Mouse (Mus musculus) MEL (cell line): ENCODE results near the gene Chp1. TPM values are rescaled to one million over a fixed set of nuclear protein-coding genes. Genes with fewer than 3 reads are reported as not detected.

ENCODE experiments used
- DNase-seq: peaks from one replicate; pipeline ENCODE4 v3.0.0; 2011; ENCODE audit warnings: low read depth, low spot score
- H3K27ac ChIP-seq: 2 replicates; pipeline ENCODE4 v1.5.1; 2012; ENCODE audit warnings: low read depth, mild to moderate bottlenecking, control low read depth, low read length, moderate library complexity; ENCODE audit not compliant: control insufficient read depth
- H3K27me3 ChIP-seq, 2 experiments: fragments of 150-350 bp in 1 of 2; sonication (generic) in 1 of 2; 2 replicates each; pipeline ENCODE4 v1.6.1; 2012; ENCODE audit warnings: low read length in 2 of 2, mild to moderate bottlenecking in 2 of 2, improper control_type of control experiment in 1 of 2, moderate library complexity in 1 of 2; ENCODE audit not compliant: insufficient read depth in 2 of 2, control insufficient read depth in 1 of 2
- H3K36me3 ChIP-seq, 2 experiments: 2 replicates each; pipeline ENCODE4 v1.6.1; 2012 to 2014; ENCODE audit warnings: low read length in 2 of 2, improper control_type of control experiment in 1 of 2, inconsistent platforms in 1 of 2, mild to moderate bottlenecking in 1 of 2; ENCODE audit not compliant: insufficient read depth in 2 of 2, control insufficient read depth in 1 of 2
- H3K4me1 ChIP-seq, 2 experiments: fragments of 150-350 bp in 1 of 2; sonication (generic) in 1 of 2; 2 replicates each; pipeline ENCODE4 v1.6.1; 2012; ENCODE audit warnings: low read length in 2 of 2, improper control_type of control experiment in 1 of 2, mild to moderate bottlenecking in 1 of 2; ENCODE audit not compliant: insufficient read depth in 2 of 2, control insufficient read depth in 1 of 2
- H3K4me3 ChIP-seq, 2 experiments: fragments of 150-350 bp in 1 of 2; sonication (generic) in 1 of 2; 2 replicates each; pipeline ENCODE4 v1.5.1; 2012; ENCODE audit warnings: low read depth in 2 of 2, low read length in 2 of 2, mild to moderate bottlenecking in 2 of 2, moderate library complexity in 2 of 2, control low read depth in 1 of 2, improper control_type of control experiment in 1 of 2; ENCODE audit not compliant: control insufficient read depth in 1 of 2, insufficient read depth in 1 of 2
- H3K79me2 ChIP-seq: 2 replicates; pipeline ENCODE4 v1.6.1; 2012; ENCODE audit warnings: mild to moderate bottlenecking, low read length, moderate library complexity; ENCODE audit not compliant: control insufficient read depth, poor library complexity, insufficient read depth
- H3K9ac ChIP-seq: 2 replicates; pipeline ENCODE4 v1.6.1; 2012; ENCODE audit warnings: low read depth, mild to moderate bottlenecking, control low read depth, low read length, moderate library complexity; ENCODE audit not compliant: control insufficient read depth, poor library complexity, severe bottlenecking
- H3K9me3 ChIP-seq: fragments of 150-350 bp; sonication (generic); replicated peaks from 2 replicates; pipeline ENCODE4 v1.6.1; 2012; ENCODE audit warnings: mild to moderate bottlenecking, low read length, improper control_type of control experiment, moderate library complexity; ENCODE audit not compliant: insufficient read depth
- BHLHE40 ChIP-seq: IDR thresholded peaks from 2 replicates; pipeline ENCODE4 v1.6.1; 2012; ENCODE audit warnings: low read depth, mild to moderate bottlenecking, inconsistent platforms, low read length, improper control_type of control experiment, borderline replicate concordance
- CHD1 ChIP-seq: IDR thresholded peaks from 2 replicates; pipeline ENCODE4 v1.6.1; 2012; ENCODE audit warnings: low read depth, mild to moderate bottlenecking, inconsistent platforms, low read length, improper control_type of control experiment
- CTCF ChIP-seq, 3 experiments: IDR thresholded peaks in 2 of 3; conservative IDR thresholded peaks in 1 of 3; 2 replicates each; pipeline ENCODE4 v1.5.1; 2011 to 2012; ENCODE audit warnings: low read length in 3 of 3, low read depth in 2 of 3, mild to moderate bottlenecking in 2 of 3, improper control_type of control experiment in 1 of 3, inconsistent platforms in 1 of 3, mixed read lengths in 1 of 3, moderate library complexity in 1 of 3; ENCODE audit not compliant: control insufficient read depth in 1 of 3, insufficient read depth in 1 of 3, poor library complexity in 1 of 3, severe bottlenecking in 1 of 3
- E2F4 ChIP-seq: IDR thresholded peaks from 2 replicates; pipeline ENCODE4 v1.6.1; 2011; ENCODE audit warnings: low read depth, low read length, improper control_type of control experiment, borderline replicate concordance
- ELF1 ChIP-seq: IDR thresholded peaks from 2 replicates; pipeline ENCODE4 v1.6.1; 2014; ENCODE audit warnings: low read depth, mild to moderate bottlenecking, inconsistent platforms, low read length, improper control_type of control experiment, moderate library complexity
- EP300 ChIP-seq, 2 experiments: IDR thresholded peaks; 2 replicates each; pipeline ENCODE4 v1.6.1; 2011; ENCODE audit warnings: improper control_type of control experiment in 2 of 2, low read length in 2 of 2, low read depth in 1 of 2, mild to moderate bottlenecking in 1 of 2
- ETS1 ChIP-seq: IDR thresholded peaks from 2 replicates; pipeline ENCODE4 v1.6.1; 2012; ENCODE audit warnings: low read depth, mild to moderate bottlenecking, inconsistent platforms, low read length, improper control_type of control experiment, moderate library complexity
- GABPA ChIP-seq: IDR thresholded peaks from 2 replicates; pipeline ENCODE4 v1.6.1; 2012; ENCODE audit warnings: low read depth, mild to moderate bottlenecking, inconsistent platforms, low read length, improper control_type of control experiment, moderate library complexity
- GATA1 ChIP-seq: IDR thresholded peaks from 2 replicates; pipeline ENCODE4 v1.6.1; 2011; ENCODE audit warnings: low read depth, low read length, improper control_type of control experiment
- JUND ChIP-seq: IDR thresholded peaks from 2 replicates; pipeline ENCODE4 v1.6.1; 2011; ENCODE audit warnings: low read depth, mild to moderate bottlenecking, improper control_type of control experiment, low read length
- KAT2A ChIP-seq: conservative IDR thresholded peaks from 2 replicates; pipeline ENCODE4 v1.6.1; 2012; ENCODE audit warnings: low read depth, low read length, improper control_type of control experiment, inconsistent platforms
- MAFK ChIP-seq: IDR thresholded peaks from 2 replicates; pipeline ENCODE4 v1.6.1; 2011; ENCODE audit warnings: low read depth, mild to moderate bottlenecking, low read length, improper control_type of control experiment, borderline replicate concordance
- MAX ChIP-seq: IDR thresholded peaks from 2 replicates; pipeline ENCODE4 v1.6.1; 2011; ENCODE audit warnings: low read length, improper control_type of control experiment
- MAZ ChIP-seq: IDR thresholded peaks from 2 replicates; pipeline ENCODE4 v1.6.1; 2012; ENCODE audit warnings: low read depth, mild to moderate bottlenecking, inconsistent platforms, low read length, improper control_type of control experiment
- MEF2A ChIP-seq: IDR thresholded peaks from 2 replicates; pipeline ENCODE4 v1.6.1; 2014; ENCODE audit warnings: low read depth, mild to moderate bottlenecking, inconsistent platforms, low read length, improper control_type of control experiment; ENCODE audit not compliant: poor library complexity, insufficient replicate concordance, severe bottlenecking; ENCODE audit errors: extremely low read depth
- MXI1 ChIP-seq: IDR thresholded peaks from 2 replicates; pipeline ENCODE4 v1.6.1; 2011; ENCODE audit warnings: mild to moderate bottlenecking, low read depth, low read length, improper control_type of control experiment
- MYC ChIP-seq: IDR thresholded peaks from 2 replicates; pipeline ENCODE4 v1.6.1; 2011; ENCODE audit warnings: low read depth, mild to moderate bottlenecking, low read length, improper control_type of control experiment, moderate library complexity
- POLR2A ChIP-seq, 2 experiments: IDR thresholded peaks; 2 replicates each; pipeline ENCODE4 v1.6.1; 2011 to 2012; ENCODE audit warnings: low read length in 2 of 2, mild to moderate bottlenecking in 2 of 2, control low read depth in 1 of 2, improper control_type of control experiment in 1 of 2, low read depth in 1 of 2, moderate library complexity in 1 of 2; ENCODE audit not compliant: control insufficient read depth in 1 of 2, insufficient read depth in 1 of 2, poor library complexity in 1 of 2
- RAD21 ChIP-seq: IDR thresholded peaks from 2 replicates; pipeline ENCODE4 v1.6.1; 2011; ENCODE audit warnings: mild to moderate bottlenecking, low read depth, low read length, improper control_type of control experiment
- RCOR1 ChIP-seq: IDR thresholded peaks from 2 replicates; pipeline ENCODE4 v1.6.1; 2012; ENCODE audit warnings: low read depth, mild to moderate bottlenecking, inconsistent platforms, low read length, improper control_type of control experiment
- SMC3 ChIP-seq: IDR thresholded peaks from 2 replicates; pipeline ENCODE4 v1.6.1; 2011; ENCODE audit warnings: low read depth, low read length, improper control_type of control experiment
- UBTF ChIP-seq: IDR thresholded peaks from 2 replicates; pipeline ENCODE4 v1.6.1; 2012; ENCODE audit warnings: low read depth, mild to moderate bottlenecking, inconsistent platforms, low read length, improper control_type of control experiment, moderate library complexity, borderline replicate concordance; ENCODE audit not compliant: insufficient read depth
- USF1 ChIP-seq: IDR thresholded peaks from 2 replicates; pipeline ENCODE4 v1.6.1; 2014; ENCODE audit warnings: low read depth, mild to moderate bottlenecking, inconsistent platforms, low read length, improper control_type of control experiment, moderate library complexity
- ZKSCAN1 ChIP-seq: IDR thresholded peaks from 2 replicates; pipeline ENCODE4 v1.6.1; 2012; ENCODE audit warnings: low read depth, mild to moderate bottlenecking, inconsistent platforms, low read length, improper control_type of control experiment, moderate library complexity
- ZMIZ1 ChIP-seq: IDR thresholded peaks from 2 replicates; pipeline ENCODE4 v1.6.1; 2012; ENCODE audit warnings: low read depth, mild to moderate bottlenecking, inconsistent platforms, low read length, improper control_type of control experiment, moderate library complexity
- polyA plus RNA-seq, 2 experiments: library from polyadenylated mRNA; stranded (reverse) in 1 of 2; unstranded in 1 of 2; fragments of >175 nt in 1 of 2; fragments of >200 nt in 1 of 2; gene quantifications; 2 replicates each; pipeline versions ENCODE4 v1.2.1 to v1.2.4; 2012; ENCODE audit warnings: low replicate concordance in 2 of 2, low read depth in 1 of 2; ENCODE audit not compliant: insufficient read length in 2 of 2, insufficient read depth in 1 of 2, missing spikeins in 1 of 2
- total RNA-seq: library from RNA; depleted of rRNA; stranded (reverse); fragments of 300-350 nt; gene quantifications from 2 replicates; pipeline ENCODE4 v1.2.3, GENCODE M21; 2012

Chp1 gene
- total and polyA plus RNA-seq, 3 experiments = 32.5 to 74.8 TPM; not detected in 1

DNA sequence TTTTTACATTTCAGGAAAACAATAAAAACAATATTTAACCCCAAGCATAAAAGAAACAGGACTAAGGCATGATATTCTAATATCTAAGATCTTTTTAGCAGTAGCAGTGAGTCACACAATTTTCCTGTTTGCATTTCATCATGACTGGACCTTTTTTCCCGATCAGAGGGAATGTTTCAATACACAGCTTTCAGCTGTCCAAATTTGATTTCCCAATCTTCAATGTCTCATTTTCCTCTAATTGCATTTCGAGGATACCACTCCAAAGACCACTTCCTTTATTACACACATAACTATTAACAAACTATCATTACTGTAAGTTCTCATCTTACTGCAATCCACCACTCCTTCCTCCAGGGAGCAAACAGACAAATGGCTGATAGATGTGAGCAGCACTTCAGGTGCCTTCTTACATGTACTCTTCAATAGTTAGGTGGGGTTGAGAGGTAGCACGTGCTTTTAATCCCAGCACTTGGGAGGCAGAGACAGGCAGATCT, 33.4 kb upstream of the Chp1 start:
- no peaks in the 10 kb centered on the region; a peak in 1 of 4 replicates for H3K27me3 ChIP-seq
- H3K27ac ChIP-seq = no peak overlapping the region
- DNase-seq = no peak
- no peaks in the 10 kb centered on the region for H3K9me3 ChIP-seq
- no peak overlapping the region for H3K9ac ChIP-seq
- TF ChIP-seq GATA1 (no peak), EP300 (IDR thresholded peaks at IDR 0.05; ENCODE audit: low read depth in 1 of 2, low read length in 2 of 2) (no peak), MXI1 (no peak), RCOR1 (no peak), ZKSCAN1 (no peak), GABPA (no peak), MYC (no peak), E2F4 (no peak), RAD21 (no peak), BHLHE40 (no peak), MEF2A (no peak), ETS1 (no peak), CTCF (IDR thresholded peaks at IDR 0.05 in 2 of 3, conservative IDR thresholded peaks at IDR 0.05 in 1 of 3; ENCODE audit: control insufficient read depth in 1 of 3, insufficient read depth in 1 of 3, low read depth in 2 of 3, low read length in 3 of 3, poor library complexity in 1 of 3, severe bottlenecking in 1 of 3) (no peak), ZMIZ1 (no peak)
- H3K79me2 ChIP-seq = no peaks in the 10 kb centered on the region
- no peak overlapping the region for H3K4me3 ChIP-seq
- H3K4me1 ChIP-seq = no peaks in the 10 kb centered on the region
- H3K36me3 ChIP-seq = no peaks in the 10 kb centered on the region

DNA sequence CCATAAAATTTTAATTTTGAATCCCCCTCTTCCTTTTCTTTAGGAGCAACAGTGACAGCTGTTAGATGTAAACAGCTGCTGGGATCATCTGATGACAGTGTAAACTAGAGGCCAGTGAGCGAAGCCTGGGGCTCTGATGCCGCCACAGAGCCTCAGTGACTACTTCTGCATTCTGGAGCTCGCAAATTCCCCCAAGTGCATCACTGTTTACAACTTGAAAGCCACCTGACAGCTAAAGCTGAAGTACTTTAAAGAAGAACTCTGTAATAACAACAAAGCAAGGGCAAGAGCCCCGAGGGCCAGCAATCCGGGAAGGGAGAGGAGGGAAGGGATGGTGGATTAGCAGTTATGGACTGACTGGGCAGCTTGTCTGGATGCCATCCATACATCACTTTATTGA, 30.7 kb upstream of the Chp1 start:
- DNase-seq = no peak
- Histone ChIP-seq H3K4me3 (no peak overlapping the region), H3K79me2 (no peaks in the 10 kb centered on the region), H3K27me3 (no peaks in the 10 kb centered on the region; a peak in 1 of 4 replicates), H3K9me3 (no peaks in the 10 kb centered on the region), H3K36me3 (no peaks in the 10 kb centered on the region), H3K9ac (no peak overlapping the region), H3K4me1 (no peaks in the 10 kb centered on the region), H3K27ac (no peak overlapping the region)
- TF ChIP-seq GATA1 (no peak), CHD1 (no peak), MAX (no peak), UBTF (no peak), SMC3 (no peak), ZKSCAN1 (no peak), GABPA (no peak), MEF2A (no peak), MAZ (no peak), USF1 (no peak), ELF1 (no peak), JUND (no peak), MAFK (no peak), ETS1 (no peak), RCOR1 (no peak), POLR2A (IDR thresholded peaks at IDR 0.05; ENCODE audit: control insufficient read depth in 1 of 2, insufficient read depth in 1 of 2, low read depth in 1 of 2, low read length in 2 of 2, poor library complexity in 1 of 2) (no peak), KAT2A (no peak)
